Mouse (Mus musculus) bone marrow, adult 2 months (tissue): ENCODE measurements around the gene Prkn.

Experiments used
- CTCF ChIP-seq: fragments of 200-500 bp; IDR thresholded peaks from 2 replicates; pipeline ENCODE4 v1.5.1; 2011; ENCODE audit warnings: low read length, control low read depth; ENCODE audit not compliant: control insufficient read depth, insufficient read depth
- POLR2A ChIP-seq: fragments of 200-500 bp; IDR thresholded peaks from 2 replicates; pipeline ENCODE4 v1.6.1; 2011; ENCODE audit warnings: low read depth, mild to moderate bottlenecking, control low read depth, low read length, borderline replicate concordance; ENCODE audit not compliant: control insufficient read depth

DNA sequence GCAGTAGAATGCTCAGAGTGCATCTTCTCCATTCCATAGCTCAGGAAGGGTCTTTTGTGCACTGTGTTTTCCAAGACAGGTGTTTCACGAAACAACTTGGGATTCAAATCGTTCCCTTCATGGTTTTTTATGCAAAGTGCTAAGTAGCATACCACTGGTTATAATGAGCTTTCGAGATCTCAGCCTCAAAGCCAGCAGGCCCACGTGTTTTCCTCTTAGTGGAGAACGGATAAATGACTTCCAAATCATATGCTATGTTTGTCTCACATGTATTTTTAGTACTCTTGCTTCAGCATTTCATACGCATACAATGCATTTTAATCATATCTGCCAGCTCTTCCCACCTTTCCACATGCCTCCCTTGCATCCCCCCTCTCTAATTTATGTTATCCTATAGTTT lies 1021.0 kb downstream of the Prkn start:
- TF ChIP-seq CTCF, result no peak
- TF ChIP-seq POLR2A, result no peak
